Mouse (Mus musculus) liver, embryonic 15.5 days (tissue): ENCODE data around the gene 1700025G04Rik. TPM values are rescaled to one million over a fixed set of nuclear protein-coding genes. Genes with fewer than 3 reads are reported as not detected.

ENCODE experiments used
- ATAC-seq: fragments of 200-750 bp; cut with Nextera tagmentation; 2 replicates; pipeline ENCODE4 v1.8.0; 2017; ENCODE audit warnings: moderate number of reproducible peaks, mild to moderate bottlenecking, moderate library complexity; ENCODE audit not compliant: insufficient read depth
- H3K27ac ChIP-seq: fragments of 300-500 bp; sonication (generic); replicated peaks from 2 replicates; pipeline ENCODE4 v1.5.1; 2015; ENCODE audit warnings: mild to moderate bottlenecking, inconsistent platforms
- H3K27me3 ChIP-seq: fragments of 300-500 bp; sonication (generic); 2 replicates; pipeline ENCODE4 v1.6.1; 2015; ENCODE audit warnings: mild to moderate bottlenecking, inconsistent platforms
- H3K36me3 ChIP-seq: fragments of 300-500 bp; sonication (generic); replicated peaks from 2 replicates; pipeline ENCODE4 v1.6.1; 2015; ENCODE audit warnings: moderate library complexity, mild to moderate bottlenecking, inconsistent platforms
- H3K4me1 ChIP-seq: fragments of 300-500 bp; sonication (generic); replicated peaks from 2 replicates; pipeline ENCODE4 v1.6.1; 2015; ENCODE audit warnings: inconsistent platforms
- H3K4me2 ChIP-seq: fragments of 300-500 bp; sonication (generic); 2 replicates; pipeline ENCODE4 v1.6.1; 2015; ENCODE audit warnings: moderate library complexity, mild to moderate bottlenecking, inconsistent platforms
- H3K4me3 ChIP-seq: fragments of 300-500 bp; sonication (generic); replicated peaks from 2 replicates; pipeline ENCODE4 v1.5.1; 2015; ENCODE audit warnings: mild to moderate bottlenecking, inconsistent platforms
- H3K9ac ChIP-seq: fragments of 300-500 bp; sonication (generic); 2 replicates; pipeline ENCODE4 v1.6.1; 2015; ENCODE audit warnings: moderate library complexity, mild to moderate bottlenecking, inconsistent platforms
- H3K9me3 ChIP-seq: fragments of 300-500 bp; sonication (generic); replicated peaks from 2 replicates; pipeline ENCODE4 v1.6.1; 2016; ENCODE audit warnings: inconsistent platforms
- WGBS: fragments of 180-500 bp; shearing (Covaris S2); methylation state at CpG from one replicate; pipeline ENCODE4 v1.1.7; 2015; ENCODE audit warnings: mixed read lengths; ENCODE audit not compliant: insufficient replicate concordance; 5-methylcytosine and 5-hydroxymethylcytosine counted together
- polyA plus RNA-seq: library from polyadenylated mRNA; unstranded; fragments of >200 nt; fragmentation: Nextera tagmentation; extraction: Ambion mirVana; gene quantifications from 2 replicates; pipeline ENCODE4 v1.2.1, GENCODE M21; 2015

Gene 1700025G04Rik
- polyA plus RNA-seq, 1 experiment from 2014 or later: 2.3 TPM

- H3K4me3 ChIP-seq: no peak overlapping the region
- WGBS: 62% methylated on average over 4 of the region's 4 CpGs
- H3K27me3 ChIP-seq: no peaks in the 10 kb centered on the region
- no peaks in the 10 kb centered on the region for H3K9me3 ChIP-seq
- no peaks in the 10 kb centered on the region for H3K36me3 ChIP-seq
- H3K9ac ChIP-seq: no peak overlapping the region
- no peak overlapping the region for H3K27ac ChIP-seq
- no peak overlapping the region for H3K4me2 ChIP-seq
- no peaks in the 10 kb centered on the region for H3K4me1 ChIP-seq
- no peak for ATAC-seq
These were observed 194.5 kb downstream of the 1700025G04Rik start for GRCm38 (mm10) chr1:151895406-151895805.

DNA sequence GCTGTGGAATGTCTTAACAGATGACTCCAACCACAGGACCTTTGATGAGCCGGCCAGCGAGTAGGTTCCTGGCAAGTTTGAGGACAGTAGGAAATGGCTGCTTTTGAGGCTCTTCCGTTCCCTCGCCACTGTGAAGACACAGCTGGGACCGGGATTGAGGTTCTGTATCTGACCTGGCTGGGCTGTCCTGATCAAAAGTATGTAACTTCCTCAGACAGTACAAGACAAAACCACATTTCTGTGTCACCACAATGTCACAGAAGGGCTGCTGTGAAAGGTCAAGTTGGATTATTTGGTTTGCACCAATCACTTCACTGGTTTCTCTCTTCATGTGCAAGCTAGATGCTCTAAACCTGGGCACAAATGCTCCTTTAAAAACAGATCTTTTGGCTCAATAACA, 195.9 kb downstream of the 1700025G04Rik start:
- Histone ChIP-seq H3K36me3 (no peaks in the 10 kb centered on the region), H3K4me1 (no peaks in the 10 kb centered on the region), H3K4me2 (no peak overlapping the region), H3K27ac (no peak overlapping the region), H3K9me3 (no peaks in the 10 kb centered on the region), H3K4me3 (no peak overlapping the region), H3K9ac (no peak overlapping the region), H3K27me3 (no peaks in the 10 kb centered on the region)
- no peak for ATAC-seq
- 24% methylated on average over 5 of the region's 5 CpGs for WGBS

DNA sequence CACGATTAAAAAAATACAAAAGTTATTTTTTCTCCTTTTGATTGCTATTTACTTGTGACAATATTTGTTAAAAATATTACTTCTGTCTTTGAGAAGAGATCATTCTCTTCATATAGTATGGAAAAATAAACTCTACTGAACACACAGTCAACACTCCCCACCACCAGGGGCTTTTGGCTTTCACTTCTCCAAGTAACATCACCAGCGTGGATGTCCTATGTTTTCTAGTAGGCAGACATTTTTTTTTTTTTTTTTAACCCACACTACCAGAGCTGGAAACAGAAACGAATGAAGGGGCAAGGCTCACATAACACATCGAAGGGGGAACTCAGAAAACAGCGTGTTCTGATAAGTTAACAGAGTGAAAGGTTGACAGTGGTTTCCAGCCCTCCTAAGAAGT, 197.9 kb downstream of the 1700025G04Rik start:
- Histone ChIP-seq H3K27ac (no peak overlapping the region), H3K4me3 (no peak overlapping the region), H3K36me3 (no peaks in the 10 kb centered on the region), H3K9me3 (no peaks in the 10 kb centered on the region), H3K27me3 (no peaks in the 10 kb centered on the region), H3K4me2 (no peak overlapping the region), H3K4me1 (no peaks in the 10 kb centered on the region), H3K9ac (no peak overlapping the region)
- no peak for ATAC-seq
- WGBS: 56% methylated on average over 5 of the region's 5 CpGs

GRCm38 (mm10) chr1:151891194-151891593, 198.7 kb downstream of the 1700025G04Rik start:
- no peak overlapping the region for H3K4me3 ChIP-seq
- H3K9ac ChIP-seq: no peak overlapping the region
- no peak for ATAC-seq
- H3K27ac ChIP-seq: no peak overlapping the region
- no peaks in the 10 kb centered on the region for H3K9me3 ChIP-seq
- H3K4me2 ChIP-seq: no peak overlapping the region
- H3K36me3 ChIP-seq: no peaks in the 10 kb centered on the region
- WGBS: 60% methylated on average over 9 of the region's 9 CpGs
- no peaks in the 10 kb centered on the region for H3K4me1 ChIP-seq
- H3K27me3 ChIP-seq: no peaks in the 10 kb centered on the region

DNA sequence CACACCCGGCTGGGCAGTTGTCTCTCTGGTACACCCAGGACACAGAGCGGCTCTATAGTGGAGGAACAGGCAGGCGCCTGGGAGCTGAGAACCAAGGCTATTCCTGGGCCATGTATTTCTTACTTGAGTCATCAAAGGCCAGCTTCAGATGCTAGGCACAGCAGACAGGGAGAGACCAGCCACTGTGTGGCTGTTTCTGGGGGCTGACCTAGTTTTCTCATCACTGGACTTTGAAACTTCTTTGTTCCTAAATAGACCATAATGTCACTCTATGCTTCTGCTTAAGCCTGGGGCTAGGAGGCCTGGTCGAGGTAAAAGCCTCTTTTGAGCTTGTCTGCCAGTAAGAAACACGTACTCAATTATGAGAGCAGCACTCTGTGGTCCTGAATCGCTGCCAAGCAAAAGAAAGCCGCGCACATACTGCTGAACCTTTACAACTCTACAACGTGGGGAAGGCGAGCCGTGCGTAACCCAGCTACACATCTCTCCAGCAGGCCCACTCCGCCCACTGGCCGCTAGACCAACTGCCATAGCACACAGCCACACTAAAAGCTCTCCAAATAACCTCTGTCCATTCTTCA, 199.8 kb downstream of the 1700025G04Rik start:
- no peak overlapping the region for H3K27ac ChIP-seq
- no peaks in the 10 kb centered on the region for H3K27me3 ChIP-seq
- no peaks in the 10 kb centered on the region for H3K9me3 ChIP-seq
- 72% methylated on average over 14 of the region's 14 CpGs for WGBS
- no peak overlapping the region for H3K4me3 ChIP-seq
- no peak overlapping the region for H3K4me2 ChIP-seq
- no peaks in the 10 kb centered on the region for H3K4me1 ChIP-seq
- H3K9ac ChIP-seq: no peak overlapping the region
- ATAC-seq: no peak
- H3K36me3 ChIP-seq: no peaks in the 10 kb centered on the region

DNA sequence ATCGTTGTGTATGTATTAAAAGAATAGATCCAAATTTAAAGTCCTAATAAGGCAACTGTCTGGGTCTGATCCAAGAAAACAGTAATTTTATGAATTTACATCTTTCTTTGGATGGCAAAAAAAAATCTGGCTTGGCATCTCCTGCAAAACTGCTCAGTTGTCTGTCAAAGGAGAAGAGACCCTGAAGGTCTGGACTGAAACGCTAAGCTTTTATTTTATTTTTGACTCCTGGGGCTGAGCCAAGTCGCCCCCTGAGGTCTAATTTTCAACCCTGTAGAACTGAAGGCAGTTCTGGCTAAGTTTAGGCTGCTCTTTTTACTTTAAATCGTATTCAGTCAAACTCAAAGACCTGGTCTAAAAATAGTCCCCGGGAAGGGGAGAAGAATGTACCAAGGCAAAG, 202.3 kb downstream of the 1700025G04Rik start:
- ATAC-seq: no peak
- no peak overlapping the region for H3K4me3 ChIP-seq
- no peak overlapping the region for H3K4me2 ChIP-seq
- H3K9ac ChIP-seq: no peak overlapping the region
- no peak overlapping the region for H3K27ac ChIP-seq
- WGBS: 60% methylated on average over 5 of the region's 5 CpGs
- H3K4me1 ChIP-seq: no peaks in the 10 kb centered on the region
- no peaks in the 10 kb centered on the region for H3K9me3 ChIP-seq
- H3K36me3 ChIP-seq: no peaks in the 10 kb centered on the region
- no peaks in the 10 kb centered on the region for H3K27me3 ChIP-seq

GRCm38 (mm10) chr1:151887126-151887525, 202.8 kb downstream of the 1700025G04Rik start:
- H3K27ac ChIP-seq: no peak overlapping the region
- WGBS: 68% methylated on average over 10 of the region's 10 CpGs
- H3K27me3 ChIP-seq: no peaks in the 10 kb centered on the region
- no peak overlapping the region for H3K9ac ChIP-seq
- no peaks in the 10 kb centered on the region for H3K9me3 ChIP-seq
- no peak overlapping the region for H3K4me3 ChIP-seq
- H3K4me2 ChIP-seq: no peak overlapping the region
- H3K4me1 ChIP-seq: no peaks in the 10 kb centered on the region
- ATAC-seq: no peak
- H3K36me3 ChIP-seq: no peaks in the 10 kb centered on the region

DNA sequence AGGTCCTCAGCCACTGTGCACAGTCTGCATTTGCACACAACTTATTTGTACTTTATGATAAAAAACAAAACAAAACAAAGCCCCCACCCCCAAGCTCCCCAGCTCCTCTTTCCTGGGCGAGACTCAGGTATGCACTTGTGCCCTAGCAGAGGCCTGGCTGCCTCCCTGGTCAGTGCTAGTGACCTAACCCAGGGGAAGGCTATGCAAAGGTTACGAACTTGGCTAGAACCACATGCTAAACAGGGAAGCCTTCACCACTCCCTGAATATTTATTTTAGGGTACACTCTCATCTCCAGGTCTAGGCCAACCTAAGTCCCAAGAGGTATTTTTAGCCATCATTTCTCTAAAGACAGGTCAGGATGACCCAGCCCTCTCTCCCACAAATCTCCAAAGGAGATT, 203.8 kb downstream of the 1700025G04Rik start:
- Histone ChIP-seq H3K9ac (no peak overlapping the region), H3K4me3 (no peak overlapping the region), H3K27me3 (no peaks in the 10 kb centered on the region), H3K36me3 (no peaks in the 10 kb centered on the region), H3K4me1 (no peaks in the 10 kb centered on the region), H3K4me2 (no peak overlapping the region), H3K27ac (no peak overlapping the region), H3K9me3 (no peaks in the 10 kb centered on the region)
- ATAC-seq: no peak
- 55% methylated on average over 2 of the region's 2 CpGs for WGBS

DNA sequence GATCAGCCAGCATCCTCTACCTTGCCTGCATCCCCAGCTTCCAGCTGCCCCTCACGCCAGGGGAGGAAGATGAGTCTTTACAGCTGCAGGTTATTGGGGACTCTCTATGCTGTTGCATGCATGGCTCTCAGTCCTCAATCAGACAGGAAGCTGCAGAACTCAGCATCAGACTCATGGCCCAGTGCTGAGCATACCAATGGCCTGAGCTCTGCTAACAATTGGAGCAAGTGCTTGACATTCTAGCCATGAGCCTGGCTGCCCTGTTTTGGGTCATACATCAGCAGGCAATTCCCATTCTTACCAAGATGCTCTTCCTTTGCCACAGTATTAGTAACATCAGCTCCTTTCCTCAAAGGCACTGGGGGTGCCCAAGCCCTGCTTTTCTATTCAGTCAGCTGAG, 208.7 kb downstream of the 1700025G04Rik start:
- Histone ChIP-seq H3K36me3 (no peaks in the 10 kb centered on the region), H3K9ac (no peak overlapping the region), H3K4me2 (no peak overlapping the region), H3K27me3 (no peaks in the 10 kb centered on the region), H3K9me3 (no peaks in the 10 kb centered on the region), H3K27ac (no peak overlapping the region), H3K4me3 (no peak overlapping the region), H3K4me1 (no peaks in the 10 kb centered on the region)
- WGBS: 70% methylated on average over 1 of the region's 1 CpGs
- no peak for ATAC-seq

- no peak overlapping the region for H3K4me3 ChIP-seq
- H3K9me3 ChIP-seq: no peaks in the 10 kb centered on the region
- H3K4me2 ChIP-seq: no peak overlapping the region
- H3K27ac ChIP-seq: no peak overlapping the region
- no peaks in the 10 kb centered on the region for H3K4me1 ChIP-seq
- H3K36me3 ChIP-seq: no peaks in the 10 kb centered on the region
- ATAC-seq: no peak
- H3K27me3 ChIP-seq: no peaks in the 10 kb centered on the region
- H3K9ac ChIP-seq: no peak overlapping the region
- 53% methylated on average over 5 of the region's 5 CpGs for WGBS
These were observed 209.2 kb downstream of the 1700025G04Rik start for GRCm38 (mm10) chr1:151880731-151881130.

DNA sequence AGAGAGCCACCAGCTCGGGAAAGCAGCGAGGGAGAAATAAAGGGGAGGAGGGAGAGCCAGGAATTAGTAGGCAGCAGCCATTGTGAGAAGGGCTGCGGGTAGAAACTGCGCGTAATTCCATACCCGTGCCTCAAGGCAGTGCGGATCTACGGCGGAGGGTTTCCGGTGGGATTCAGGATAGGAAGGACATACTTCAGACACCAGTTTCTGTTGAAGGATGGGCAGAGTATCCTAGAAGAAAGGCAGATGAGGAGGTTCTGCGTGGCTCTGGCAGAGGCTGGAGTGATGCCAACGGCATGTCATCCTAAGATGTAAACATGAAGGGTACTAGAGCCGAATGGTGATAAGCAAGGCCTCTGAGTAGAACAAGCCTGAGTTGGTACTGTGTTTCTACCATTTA, 210.0 kb downstream of the 1700025G04Rik start:
- Histone ChIP-seq H3K9ac (no peak overlapping the region), H3K9me3 (no peaks in the 10 kb centered on the region), H3K27ac (no peak overlapping the region), H3K4me1 (no peaks in the 10 kb centered on the region), H3K4me3 (no peak overlapping the region), H3K27me3 (no peaks in the 10 kb centered on the region), H3K36me3 (no peaks in the 10 kb centered on the region), H3K4me2 (no peak overlapping the region)
- no peak for ATAC-seq
- 72% methylated on average over 13 of the region's 13 CpGs for WGBS

GRCm38 (mm10) chr1:151879308-151879850, 210.5 kb downstream of the 1700025G04Rik start:
- Histone ChIP-seq H3K36me3 (no peaks in the 10 kb centered on the region), H3K4me1 (no peaks in the 10 kb centered on the region), H3K4me2 (no peak overlapping the region), H3K9me3 (no peaks in the 10 kb centered on the region), H3K9ac (no peak overlapping the region), H3K27me3 (no peaks in the 10 kb centered on the region), H3K4me3 (no peak overlapping the region), H3K27ac (no peak overlapping the region)
- 61% methylated on average over 11 of the region's 11 CpGs for WGBS
- ATAC-seq: no peak
